Mouse (Mus musculus): ENCODE measurements around the gene Brsk2. TPM values are rescaled to one million over a fixed set of nuclear protein-coding genes. Genes with fewer than 3 reads are reported as not detected.

The Brsk2 gene
- polyA plus RNA-seq, 1 experiment from 2014 or later = 22.5 TPM

DNA sequence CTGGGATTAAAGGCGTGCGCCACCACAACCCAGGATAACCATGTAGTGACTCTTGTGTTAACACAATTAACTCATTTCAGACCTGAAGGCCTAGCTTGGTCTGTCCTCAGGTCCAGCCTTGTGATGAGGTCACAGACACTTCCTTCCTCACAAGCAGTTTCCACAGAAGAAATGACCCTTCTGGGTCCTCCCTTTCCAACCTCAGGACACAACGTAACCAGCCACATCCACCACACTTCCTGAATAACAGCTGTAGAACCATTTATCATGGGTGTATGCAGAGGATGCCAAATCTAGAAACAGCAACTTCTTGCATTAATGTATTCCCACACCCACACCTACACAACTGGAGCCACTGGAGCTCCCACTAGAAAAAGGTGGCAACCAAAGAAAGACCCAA lies 91.2 kb downstream of the Brsk2 start:
- 96% methylated on average over 3 of the region's 3 CpGs for WGBS

DNA sequence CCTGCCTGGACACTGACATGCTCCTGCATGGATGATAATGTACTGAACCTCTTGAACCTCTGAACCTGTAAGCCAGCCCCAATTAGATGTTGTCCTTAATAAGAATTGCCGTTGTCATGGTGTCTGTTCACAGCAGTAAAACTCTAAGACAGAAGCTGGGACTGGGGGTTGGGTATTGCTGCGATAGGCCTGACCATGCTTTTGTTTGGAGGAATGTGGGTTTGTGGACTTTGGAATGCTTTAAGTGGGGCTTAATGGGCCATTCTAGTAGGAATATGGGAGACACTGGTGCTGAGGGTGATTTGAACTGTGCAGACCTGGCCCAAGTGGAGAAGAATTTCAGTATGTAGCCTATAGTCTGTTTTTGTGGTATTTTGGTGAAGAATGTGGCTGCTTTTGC lies 95.8 kb downstream of the Brsk2 start:
- WGBS = 31% methylated on average over 2 of the region's 2 CpGs
- no peak overlapping the region for H3K4me2 ChIP-seq

More for the DNA sequence above, 91.2 kb downstream of the Brsk2 start:
- Histone ChIP-seq H3K9me3 (no peaks in the 10 kb centered on the region), H3K4me1 (replicated peaks) (peaks cover 14% of the 10 kb centered on the region; the same call in 1 of the 2 replicates), H3K9ac (no peak overlapping the region), H3K27me3 (no peaks in the 10 kb centered on the region), H3K27ac (no peak overlapping the region), H3K36me3 (no peaks in the 10 kb centered on the region), H3K4me3 (no peak overlapping the region), H3K4me2 (no peak overlapping the region)
- no peak for ATAC-seq (ENCODE audit: low FRiP score)

DNA sequence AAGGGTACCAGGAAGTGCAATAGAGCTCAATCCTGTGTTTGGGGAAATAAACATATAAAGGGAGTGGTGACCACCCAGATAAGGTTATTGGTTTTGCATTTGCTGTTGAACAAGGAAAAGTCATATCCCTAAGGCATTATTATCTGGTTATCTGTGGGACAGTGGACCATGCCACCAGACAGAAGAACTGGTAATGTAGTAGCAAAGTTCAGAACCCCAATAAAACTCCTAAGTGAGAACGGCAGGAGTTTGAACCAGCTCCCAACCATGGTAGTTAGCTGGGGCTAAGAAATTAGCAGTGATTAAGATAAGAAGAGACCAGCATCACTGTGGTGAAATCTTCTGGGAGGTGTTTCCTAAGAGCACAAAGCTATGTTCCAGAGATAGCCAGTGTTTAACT lies 96.4 kb downstream of the Brsk2 start:
- peaks cover 7% of the 10 kb centered on the region; the same call in 1 of the 2 replicates for H3K4me1 ChIP-seq (replicated peaks)
- H3K4me3 ChIP-seq = no peak overlapping the region
- no peak overlapping the region for H3K27ac ChIP-seq
- no peak overlapping the region for H3K9ac ChIP-seq
- H3K36me3 ChIP-seq = peaks cover 2% of the 10 kb centered on the region; the same call in 1 of the 2 replicates
- no peak for ATAC-seq (ENCODE audit: low FRiP score)
- H3K4me2 ChIP-seq = no peak overlapping the region
- WGBS = 95% methylated on average over 1 of the region's 1 CpGs
- no peaks in the 10 kb centered on the region for H3K9me3 ChIP-seq
- no peaks in the 10 kb centered on the region for H3K27me3 ChIP-seq

More for the DNA sequence above, 95.8 kb downstream of the Brsk2 start:
- H3K9ac ChIP-seq = no peak overlapping the region
- no peak overlapping the region for H3K27ac ChIP-seq
- no peaks in the 10 kb centered on the region for H3K36me3 ChIP-seq
- no peak overlapping the region for H3K4me3 ChIP-seq
- no peak for ATAC-seq (ENCODE audit: low FRiP score)
- H3K9me3 ChIP-seq = no peaks in the 10 kb centered on the region
- H3K27me3 ChIP-seq = no peaks in the 10 kb centered on the region
- peaks cover 7% of the 10 kb centered on the region; the same call in 1 of the 2 replicates for H3K4me1 ChIP-seq (replicated peaks)

DNA sequence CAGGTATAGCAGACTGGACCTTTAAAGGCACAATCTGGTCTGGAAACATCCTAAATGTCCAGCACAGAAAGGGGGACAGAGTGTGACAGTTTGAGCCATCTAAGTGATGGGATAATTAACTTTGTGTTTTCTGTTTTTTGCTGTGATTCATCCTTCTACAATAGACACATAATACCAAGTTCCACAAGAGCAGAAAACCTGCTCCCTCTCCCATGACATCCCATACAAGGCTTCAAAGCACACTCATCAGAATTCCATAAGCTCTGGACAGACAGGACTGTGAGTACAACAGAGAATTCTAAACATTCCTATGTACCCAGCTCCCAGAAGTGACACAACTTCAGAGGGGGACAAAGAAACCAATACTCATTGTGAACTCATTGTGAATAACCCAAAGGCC lies 101.0 kb downstream of the Brsk2 start:
- Histone ChIP-seq H3K4me3 (no peak overlapping the region), H3K4me1 (replicated peaks) (no peaks in the 10 kb centered on the region), H3K27me3 (no peaks in the 10 kb centered on the region), H3K36me3 (peaks cover 8% of the 10 kb centered on the region; the same call in 1 of the 2 replicates), H3K9me3 (no peaks in the 10 kb centered on the region), H3K9ac (no peak overlapping the region), H3K27ac (no peak overlapping the region), H3K4me2 (no peak overlapping the region)
- ATAC-seq (ENCODE audit: low FRiP score) = no peak

Small RNA genes within 50 kb of the gene (microRNA-seq; reads per million reads assigned to microRNA genes)
- gene Mir3104 = not detected

Other genes with a start within 250 kb of the Brsk2 start
- not detected in 2 replicates for gene Muc5ac, start 160.8 kb upstream of the Brsk2 start, polyA plus RNA-seq (2015; fragmentation: Nextera tagmentation; extraction: Ambion mirVana)
- gene Muc5b, start 110.7 kb upstream of the Brsk2 start, polyA plus RNA-seq (2015; fragmentation: Nextera tagmentation; extraction: Ambion mirVana) = 0.04 and 0.05 TPM in 2 replicates
- 70.1 and 72.9 TPM in 2 replicates for gene Tollip, start 31.2 kb upstream of the Brsk2 start, polyA plus RNA-seq (2015; fragmentation: Nextera tagmentation; extraction: Ambion mirVana)
- 53.0 and 53.5 TPM in 2 replicates for gene Mob2, start 111.3 kb downstream of the Brsk2 start, polyA plus RNA-seq (2015; fragmentation: Nextera tagmentation; extraction: Ambion mirVana)
- 87.3 and 90.2 TPM in 2 replicates for gene Dusp8, start 146.1 kb downstream of the Brsk2 start, polyA plus RNA-seq (2015; fragmentation: Nextera tagmentation; extraction: Ambion mirVana)
- gene Gm45618, start 171.0 kb downstream of the Brsk2 start, polyA plus RNA-seq (2015; fragmentation: Nextera tagmentation; extraction: Ambion mirVana) = 0.27 and 0.32 TPM in 2 replicates
- not detected in 2 replicates for gene Gm39115, start 186.3 kb downstream of the Brsk2 start, polyA plus RNA-seq (2015; fragmentation: Nextera tagmentation; extraction: Ambion mirVana)
- gene Gm45337, start 194.9 kb downstream of the Brsk2 start, polyA plus RNA-seq (2015; fragmentation: Nextera tagmentation; extraction: Ambion mirVana) = not detected in 2 replicates
- not detected in 2 replicates for gene Gm29735, start 207.4 kb downstream of the Brsk2 start, polyA plus RNA-seq (2015; fragmentation: Nextera tagmentation; extraction: Ambion mirVana)
- not detected in 2 replicates for gene Gm4553, start 216.0 kb downstream of the Brsk2 start, polyA plus RNA-seq (2015; fragmentation: Nextera tagmentation; extraction: Ambion mirVana)
- not detected in 2 replicates for gene Krtap5-2, start 226.3 kb downstream of the Brsk2 start, polyA plus RNA-seq (2015; fragmentation: Nextera tagmentation; extraction: Ambion mirVana)
- not detected in 2 replicates for gene Gm10153, start 240.6 kb downstream of the Brsk2 start, polyA plus RNA-seq (2015; fragmentation: Nextera tagmentation; extraction: Ambion mirVana)